Mouse (Mus musculus) heart, postnatal 0 days (tissue): ENCODE data around the gene Adora2a.

Experiments used
- CTCF ChIP-seq: IDR thresholded peaks from 2 replicates; pipeline ENCODE4 v1.5.1; 2016; ENCODE audit warnings: antibody characterized with exemption, control low read depth, low read depth
- EP300 ChIP-seq: IDR thresholded peaks from 2 replicates; pipeline ENCODE4 v1.6.1; 2016; ENCODE audit warnings: antibody characterized with exemption, low read depth

DNA sequence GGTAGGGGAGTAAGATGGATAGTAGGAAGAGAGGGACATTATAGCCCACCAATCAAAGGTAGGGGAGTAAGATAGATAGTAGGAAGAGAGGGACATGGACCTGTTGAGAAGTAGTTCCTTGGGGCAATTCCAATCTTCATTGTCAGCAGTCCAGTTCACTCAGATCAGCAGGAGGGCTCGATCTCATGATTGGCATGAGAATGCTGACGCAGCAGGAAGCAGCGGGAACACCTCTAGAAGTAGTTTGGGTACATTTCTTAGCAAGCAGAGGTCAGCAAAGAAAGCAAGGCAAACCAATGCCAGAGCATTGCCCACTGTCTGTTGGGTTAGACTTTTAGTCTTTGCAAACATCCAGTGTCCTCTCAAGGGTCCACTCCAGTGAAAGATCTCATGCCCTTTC, 32.9 kb upstream of the Adora2a start:
- no peak for TF ChIP-seq CTCF
- TF ChIP-seq EP300 = no peak
